In genomic region chr15:95574661-95575060, GRCm38 (mm10) we compare ENCODE assay signal across 8 mouse cellular contexts. TPM values are rescaled to one million over a fixed set of nuclear protein-coding genes. Genes with fewer than 3 reads are reported as not detected.
DNase-seq lines count a peak whose midpoint lies in the region; ATAC-seq and TF ChIP-seq lines count a peak whose summit lies in the region.

No protein-coding gene starts in this region.

- TF ChIP-seq CTCF in G1E (IDR thresholded peaks at IDR 0.05; ENCODE audit: low read depth, low read length) = peak; percentile 74
- peak; percentile 92 for TF ChIP-seq CTCF in layer of hippocampus, adult 2 months (conservative IDR thresholded peaks at IDR 0.05)

- H3K36me3 ChIP-seq in G1E (replicated peaks) = no peaks in the 10 kb centered on the region
- no peaks in the 10 kb centered on the region for H3K36me3 ChIP-seq in splenic B cell, adult 2 months (ENCODE audit: control insufficient read depth, insufficient read depth, low read length, poor library complexity, severe bottlenecking)

- peaks cover 11% of the 10 kb centered on the region; the same call in 1 of the 2 replicates for H3K27me3 ChIP-seq in G1E (ENCODE audit: insufficient read depth, low read length)
- H3K27me3 ChIP-seq in splenic B cell, adult 2 months (ENCODE audit: control insufficient read depth, insufficient read depth, low read length, poor library complexity, severe bottlenecking) = no peaks in the 10 kb centered on the region

- peaks cover 5% of the 10 kb centered on the region; the same call in 1 of the 2 replicates for H3K4me1 ChIP-seq in G1E (ENCODE audit: insufficient read depth, low read depth, low read length)

- peak overlapping the region; percentile 49 for H3K27ac ChIP-seq in layer of hippocampus, adult 2 months

- no peak for ATAC-seq in CD4-positive, CD25-positive, alpha-beta regulatory T cell, adult 4 months
- peak; percentile 70; the same call in 1 of the 2 replicates for ATAC-seq in G1E (ENCODE audit: extremely low read depth, insufficient number of reproducible peaks, low FRiP score, poor library complexity, severe bottlenecking)
- peak; percentile 85 for ATAC-seq in megakaryocyte progenitor cell, adult 5-6 weeks (replicated peaks; ENCODE audit: poor library complexity)

- DNase-seq in CD4-positive, CD25-positive, alpha-beta regulatory T cell, adult 2 months (ENCODE audit: low read depth, low spot score) = peak; percentile 35
- DNase-seq in G1E (ENCODE audit: low spot score) = peak; percentile 17
- peak; percentile 80 for DNase-seq in cerebellum, adult 9-10 months
- DNase-seq in frontal cortex, postnatal 10 days (ENCODE audit: low spot score in 2 of 2) = peak; percentile 8 to 60
- peak; percentile 50 to 77 for DNase-seq in layer of hippocampus, adult 2 months (ENCODE audit: low spot score in 2 of 2)
- peak; percentile 15 for DNase-seq in splenic B cell, adult 2 months (ENCODE audit: low read depth, low spot score)

- H3K9me3 ChIP-seq in G1E (replicated peaks) = no peaks in the 10 kb centered on the region

- no peak overlapping the region for H3K4me3 ChIP-seq in G1E (ENCODE audit: low read depth, low read length)
- H3K4me3 ChIP-seq in layer of hippocampus, adult 2 months = no peak overlapping the region

RNA-seq across cellular contexts. Expression of gene Nell2, which starts 46.3 kb away (rescaled TPM):
- polyA plus RNA-seq in CD4-positive, CD25-positive, alpha-beta regulatory T cell, adult 4 months (2017; shearing (Covaris generic)) = not detected
- total RNA-seq in G1E (2014; fragmentation: Nextera tagmentation) (not detected in 2 replicates), G1E (2017) (0.05 TPM in 1 of 2 replicates, not detected in the other)
- polyA plus RNA-seq in G1E (2012) = not detected in 2 replicates
- total RNA-seq in layer of hippocampus, adult 2 months (2021) = 100 to 1,000 TPM; 738 to 777 TPM
- not detected in 2 replicates for total RNA-seq in megakaryocyte progenitor cell, adult 5-6 weeks (2015)
- not detected in 2 replicates for total RNA-seq in megakaryocyte progenitor cell, adult 5-6 weeks (2017)

Comparison
In these comparisons a context has a peak if more than half of its experiments do, and no peak if none do; other contexts are left out.
1. DNase-seq: peak in every context shown above with its lines; median percentile 80 in cerebellum, adult 9-10 months; 64 in layer of hippocampus, adult 2 months; 35 in CD4-positive, CD25-positive, alpha-beta regulatory T cell, adult 2 months; 34 in frontal cortex, postnatal 10 days; 17 in G1E; 15 in splenic B cell, adult 2 months.
2. RNA of gene Nell2, which starts 46.3 kb away (total RNA-seq): 738 to 777 TPM in layer of hippocampus, adult 2 months; 0.05 TPM in G1E and not detected in megakaryocyte progenitor cell, adult 5-6 weeks; every median in the first group is over 100 times any median in the second.